Mouse (Mus musculus) ES-E14 (cell line): ENCODE measurements around the gene Hesx1.

Experiments
- CHD2 ChIP-seq: IDR thresholded peaks from 2 replicates; pipeline ENCODE4 v1.6.1; 2014; ENCODE audit warnings: mild to moderate bottlenecking, low read depth, low read length, inconsistent platforms
- MAFK ChIP-seq: IDR thresholded peaks from 2 replicates; pipeline ENCODE4 v1.6.1; 2014; ENCODE audit warnings: mild to moderate bottlenecking, low read depth, low read length, inconsistent platforms; ENCODE audit not compliant: insufficient read depth
- ZC3H11A ChIP-seq: IDR thresholded peaks from 2 replicates; pipeline ENCODE4 v1.6.1; 2012; ENCODE audit warnings: low read depth, mild to moderate bottlenecking, inconsistent platforms, low read length, borderline replicate concordance

GRCm38 (mm10) chr14:26977500-26977899, 16.7 kb upstream of the Hesx1 start:
- TF ChIP-seq ZC3H11A (no peak), MAFK (no peak), CHD2 (no peak)
